Mouse (Mus musculus) intestine, embryonic 14.5 days (tissue): ENCODE data around the gene Col4a4. TPM values are rescaled to one million over a fixed set of nuclear protein-coding genes. Genes with fewer than 3 reads are reported as not detected.

ENCODE experiments used
- ATAC-seq: fragments of 200-750 bp; cut with Nextera tagmentation; replicated peaks from 2 replicates; pipeline ENCODE4 v1.8.0; 2017; ENCODE audit warnings: low read depth, moderate number of reproducible peaks, moderate TSS enrichment, moderate library complexity; ENCODE audit not compliant: low FRiP score, low TSS enrichment
- DNase-seq: peaks from one replicate; pipeline ENCODE4 v3.0.0-alpha.2; 2018; ENCODE audit warnings: low spot score
- H3K27ac ChIP-seq: fragments of 300-500 bp; sonication (generic); 2 replicates; pipeline ENCODE4 v1.5.1; 2014; ENCODE audit warnings: low read depth, mild to moderate bottlenecking, control low read depth
- H3K27me3 ChIP-seq: fragments of 300-500 bp; sonication (generic); replicated peaks from 2 replicates; pipeline ENCODE4 v1.6.1; 2014; ENCODE audit warnings: low read length, control low read depth; ENCODE audit not compliant: control insufficient read depth, insufficient read depth
- H3K36me3 ChIP-seq: fragments of 300-500 bp; sonication (generic); 2 replicates; pipeline ENCODE4 v1.6.1; 2014; ENCODE audit warnings: low read length, control low read depth; ENCODE audit not compliant: control insufficient read depth, insufficient read depth
- H3K4me1 ChIP-seq: fragments of 300-500 bp; sonication (generic); replicated peaks from 2 replicates; pipeline ENCODE4 v1.6.1; 2014; ENCODE audit warnings: low read length, control low read depth, mixed read lengths; ENCODE audit not compliant: control insufficient read depth, insufficient read depth
- H3K4me2 ChIP-seq: fragments of 300-500 bp; sonication (generic); 2 replicates; pipeline ENCODE4 v1.6.1; 2014; ENCODE audit warnings: low read length
- H3K4me3 ChIP-seq: fragments of 300-500 bp; sonication (generic); 2 replicates; pipeline ENCODE4 v1.5.1; 2014; ENCODE audit warnings: low read depth, low read length, control low read depth, mixed read lengths
- H3K9ac ChIP-seq: fragments of 300-500 bp; sonication (generic); 2 replicates; pipeline ENCODE4 v1.6.1; 2014; ENCODE audit warnings: mild to moderate bottlenecking, low read length
- H3K9me3 ChIP-seq: fragments of 300-500 bp; sonication (generic); 2 replicates; pipeline ENCODE4 v1.6.1; 2016; ENCODE audit warnings: low read length, control low read depth; ENCODE audit not compliant: control insufficient read depth
- WGBS: fragments of 180-500 bp; shearing (Covaris S2); extraction: QIAGEN DNeasy Blood & Tissue Kit; methylation state at CpG from one replicate; pipeline ENCODE4 v1.1.7; 2014; 5-methylcytosine and 5-hydroxymethylcytosine counted together
- polyA plus RNA-seq: library from polyadenylated mRNA; unstranded; fragments of >200 nt; fragmentation: Nextera tagmentation; extraction: Ambion mirVana; gene quantifications from 2 replicates; pipeline ENCODE4 v1.2.1, GENCODE M21; 2014

Col4a4 gene
- polyA plus RNA-seq, 1 experiment from 2014 or later, result 0.05 TPM

GRCm38 (mm10) chr1:82409271-82409670 is 177.4 kb downstream of the Col4a4 start:
- H3K4me3 ChIP-seq, result no peak overlapping the region
- no peak overlapping the region for H3K4me2 ChIP-seq
- DNase-seq, result no peak
- no peak overlapping the region for H3K9ac ChIP-seq
- peaks cover 6% of the 10 kb centered on the region; the same call in 1 of the 2 replicates for H3K4me1 ChIP-seq
- H3K36me3 ChIP-seq, result no peaks in the 10 kb centered on the region
- H3K27ac ChIP-seq, result no peak overlapping the region
- no peak for ATAC-seq
- WGBS, result 93% methylated on average over 9 of the region's 9 CpGs
- H3K9me3 ChIP-seq, result no peaks in the 10 kb centered on the region
- no peaks in the 10 kb centered on the region for H3K27me3 ChIP-seq

GRCm38 (mm10) chr1:82407786-82408185 is 178.9 kb downstream of the Col4a4 start:
- H3K9me3 ChIP-seq, result no peaks in the 10 kb centered on the region
- no peak overlapping the region for H3K4me3 ChIP-seq
- DNase-seq, result no peak
- WGBS, result 93% methylated on average over 3 of the region's 3 CpGs
- H3K27ac ChIP-seq, result no peak overlapping the region
- H3K36me3 ChIP-seq, result no peaks in the 10 kb centered on the region
- H3K4me1 ChIP-seq, result peaks cover 6% of the 10 kb centered on the region; the same call in 1 of the 2 replicates
- ATAC-seq, result no peak
- H3K9ac ChIP-seq, result no peak overlapping the region
- no peaks in the 10 kb centered on the region for H3K27me3 ChIP-seq
- H3K4me2 ChIP-seq, result no peak overlapping the region

Other genes starting within 250 kb of the Col4a4 start
- gene Col4a3, start 72 bp upstream of the Col4a4 start, polyA plus RNA-seq, result 0.20 and 0.22 TPM in 2 replicates
- gene Mff, start 138.0 kb upstream of the Col4a4 start, polyA plus RNA-seq, result 199 and 220 TPM in 2 replicates
- gene Tm4sf20, start 181.6 kb upstream of the Col4a4 start, polyA plus RNA-seq, result 86.0 and 95.7 TPM in 2 replicates
- gene Gm47791, start 184.4 kb upstream of the Col4a4 start, polyA plus RNA-seq, result not detected in 2 replicates